9 mouse cellular contexts compared by ENCODE assay signal in the genomic region with DNA sequence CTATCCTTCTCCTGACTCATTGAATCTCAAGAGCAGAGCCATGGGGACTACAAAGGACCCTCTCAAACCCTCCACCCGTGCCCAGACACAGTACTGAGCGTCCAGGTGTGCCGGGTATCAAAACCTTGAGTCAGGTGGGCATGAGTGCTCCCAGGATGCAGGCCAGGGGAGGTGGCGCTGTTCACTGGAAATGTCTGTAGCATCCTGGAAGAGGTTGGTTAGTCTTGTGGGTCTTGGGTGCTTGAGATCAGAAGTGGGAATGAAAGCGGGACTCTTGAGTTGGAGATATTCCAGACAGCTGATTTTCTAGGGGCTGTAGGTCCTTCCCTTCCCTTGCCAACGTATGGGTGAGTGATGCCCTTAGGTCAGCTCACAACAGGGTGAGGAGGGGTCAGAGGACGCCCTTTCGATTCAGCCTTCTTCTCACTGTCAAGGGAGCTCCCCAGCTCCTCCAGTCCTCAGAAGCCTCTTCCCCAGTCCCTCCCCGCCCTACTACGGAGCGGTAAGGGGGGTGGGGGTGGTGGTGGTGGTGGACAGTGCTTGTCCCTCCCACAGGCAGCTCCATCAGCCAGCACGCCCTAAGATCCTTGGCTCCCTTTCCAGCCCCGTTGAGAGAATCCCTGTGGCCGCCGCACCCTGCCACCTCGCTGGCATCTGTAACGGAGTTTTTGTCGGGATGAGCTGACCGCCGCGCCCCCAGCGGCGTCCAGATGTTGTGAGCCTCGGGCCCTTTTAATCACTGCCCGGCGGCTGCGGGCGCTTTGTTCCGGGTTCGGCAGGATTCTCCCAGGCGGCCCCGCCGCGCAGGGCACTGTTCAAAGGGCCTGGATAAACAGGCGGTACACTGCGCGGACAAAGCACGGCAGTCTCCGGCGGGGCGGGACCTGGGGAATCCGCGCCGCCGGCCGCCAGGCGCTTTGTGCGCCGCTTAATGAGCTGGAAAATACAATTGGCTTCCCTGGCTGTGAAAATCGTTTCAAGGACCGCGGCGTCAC. TPM values are rescaled to one million over a fixed set of nuclear protein-coding genes. Genes with fewer than 3 reads are reported as not detected.
A peak's percentile ranks its signal among the peaks of the same experiment; 100 is the strongest.
DNase-seq lines count a peak whose midpoint lies in the region; ATAC-seq and TF ChIP-seq lines count a peak whose summit lies in the region.
"Had no signal": no experiment of that assay in that cellular context is flagged by ENCODE, and none has a peak within 500 bp of the region (broad histone marks: within the 10 kb centered on the region; RNA-seq: fewer than 3 reads in every experiment).

No protein-coding gene starts in this region.

- no peak for DNase-seq in heart, postnatal 36 days
- DNase-seq in heart, postnatal 0 days (ENCODE audit: low spot score) = no peak
- DNase-seq in urinary bladder, postnatal 25 days (ENCODE audit: low spot score) = no peak

- peak overlapping the region; percentile 4 for H3K9ac ChIP-seq in heart, embryonic 11.5 days (ENCODE audit: low read depth, low read length)
- peak overlapping the region; percentile 34; the same call in 1 of the 2 replicates for H3K9ac ChIP-seq in heart, postnatal 0 days (replicated peaks; ENCODE audit: low read depth, low read length)
- H3K9ac ChIP-seq in limb, embryonic 15.5 days = peak overlapping the region; percentile 23; the same call in 1 of the 2 replicates
- H3K9ac ChIP-seq in neural tube, embryonic 13.5 days = peak overlapping the region; percentile 87

- H3K36me3 ChIP-seq in heart, embryonic 11.5 days (ENCODE audit: control insufficient read depth, insufficient read depth, low read length) = no peaks in the 10 kb centered on the region
- no peaks in the 10 kb centered on the region for H3K36me3 ChIP-seq in heart, postnatal 0 days (replicated peaks; ENCODE audit: control insufficient read depth, insufficient read depth, low read length)
- H3K36me3 ChIP-seq in limb, embryonic 15.5 days = no peaks in the 10 kb centered on the region
- H3K36me3 ChIP-seq in neural tube, embryonic 13.5 days = no peaks in the 10 kb centered on the region

- no peak for TF ChIP-seq CTCF in heart, postnatal 0 days (IDR thresholded peaks at IDR 0.05; ENCODE audit: low read depth)

- 0 out of 2 replicates have a peak, but pooled peaks cover 3% of the 10 kb centered on the region for H3K4me1 ChIP-seq in heart, embryonic 11.5 days (ENCODE audit: control insufficient read depth, insufficient read depth, low read length)
- H3K4me1 ChIP-seq in heart, postnatal 0 days (ENCODE audit: control insufficient read depth, insufficient read depth) = peaks cover 4% of the 10 kb centered on the region; the same call in 1 of the 2 replicates
- peaks cover 21% of the 10 kb centered on the region for H3K4me1 ChIP-seq in limb, embryonic 15.5 days
- H3K4me1 ChIP-seq in neural tube, embryonic 13.5 days (replicated peaks) = peaks cover 59% of the 10 kb centered on the region

- intact Hi-C loops in heart, postnatal 36 days (cut with DNase I) = no loop called here

- 2% methylated on average over 53 of the region's 53 CpGs for whole genome bisulfite sequencing in heart, embryonic 11.5 days (ENCODE audit: insufficient replicate concordance)
- 3% methylated on average over 53 of the region's 53 CpGs for WGBS in heart, postnatal 0 days
- WGBS in limb, embryonic 15.5 days = 4% methylated on average over 53 of the region's 53 CpGs
- WGBS in neural tube, embryonic 13.5 days = 2% methylated on average over 53 of the region's 53 CpGs

- ATAC-seq in heart, embryonic 11.5 days (replicated peaks; ENCODE audit: insufficient number of reproducible peaks, low FRiP score, low TSS enrichment) = peak; percentile 43; the same call in 1 of the 2 replicates
- ATAC-seq in common myeloid progenitor, adult 5-6 weeks (replicated peaks; ENCODE audit: low read depth, poor library complexity, severe bottlenecking) = peak; percentile 34
- peak; percentile 40; the same call in 1 of the 2 replicates for ATAC-seq in heart, postnatal 0 days (ENCODE audit: insufficient read depth, low read depth)
- 0 out of 2 replicates have a peak, but pooled peaks have one; percentile 40 for ATAC-seq in limb, embryonic 15.5 days (ENCODE audit: insufficient number of reproducible peaks, low FRiP score, low TSS enrichment, low read depth)
- ATAC-seq in neural tube, embryonic 13.5 days (ENCODE audit: low read depth) = peak; percentile 78
- no peak for ATAC-seq in cerebellum, adult (ENCODE audit: insufficient number of reproducible peaks, low FRiP score, low TSS enrichment)

- no peaks in the 10 kb centered on the region for H3K9me3 ChIP-seq in heart, embryonic 11.5 days (replicated peaks; ENCODE audit: control insufficient read depth, low read length)
- 0 out of 2 replicates have a peak, but pooled peaks cover 4% of the 10 kb centered on the region for H3K9me3 ChIP-seq in heart, postnatal 0 days (replicated peaks; ENCODE audit: control insufficient read depth, low read length)
- no peaks in the 10 kb centered on the region for H3K9me3 ChIP-seq in limb, embryonic 15.5 days
- H3K9me3 ChIP-seq in neural tube, embryonic 13.5 days = no peaks in the 10 kb centered on the region

- H3K4me3 ChIP-seq in heart, embryonic 11.5 days (ENCODE audit: low read depth, low read length) = peak overlapping the region; percentile 52
- H3K4me3 ChIP-seq in heart, postnatal 0 days (ENCODE audit: low read depth, low read length) = peak overlapping the region; percentile 50
- peak overlapping the region; percentile 44 for H3K4me3 ChIP-seq in limb, embryonic 15.5 days
- H3K4me3 ChIP-seq in neural tube, embryonic 13.5 days = peak overlapping the region; percentile 49

- no peak for TF ChIP-seq EP300 in heart, postnatal 0 days (IDR thresholded peaks at IDR 0.05; ENCODE audit: low read depth)

- peak overlapping the region; percentile 87 for H3K4me2 ChIP-seq in heart, embryonic 11.5 days
- peak overlapping the region; percentile 75 for H3K4me2 ChIP-seq in heart, postnatal 0 days (ENCODE audit: low read depth, low read length)
- peak overlapping the region; percentile 86 for H3K4me2 ChIP-seq in limb, embryonic 15.5 days
- peak overlapping the region; percentile 70 for H3K4me2 ChIP-seq in neural tube, embryonic 13.5 days

- peaks cover 96% of the 10 kb centered on the region for H3K27me3 ChIP-seq in heart, embryonic 11.5 days (ENCODE audit: control insufficient read depth, insufficient read depth, low read length)
- peaks cover 90% of the 10 kb centered on the region for H3K27me3 ChIP-seq in heart, postnatal 0 days (ENCODE audit: control insufficient read depth, insufficient read depth, low read length)
- peaks cover 91% of the 10 kb centered on the region for H3K27me3 ChIP-seq in limb, embryonic 15.5 days
- peaks cover 20% of the 10 kb centered on the region for H3K27me3 ChIP-seq in neural tube, embryonic 13.5 days

- H3K27ac ChIP-seq in heart, embryonic 11.5 days (ENCODE audit: low read depth, low read length) = no peak overlapping the region
- no peak overlapping the region for H3K27ac ChIP-seq in heart, postnatal 0 days (ENCODE audit: low read depth)
- H3K27ac ChIP-seq in limb, embryonic 15.5 days = no peak overlapping the region
- peak overlapping the region; percentile 97 for H3K27ac ChIP-seq in neural tube, embryonic 13.5 days (replicated peaks)

RNA-seq across cellular contexts. Expression of gene Msx3, which starts 8.8 kb away (rescaled TPM):
- 0.14 TPM in 1 of 2 replicates, not detected in the other for polyA plus RNA-seq in heart, embryonic 11.5 days (2014; fragmentation: Nextera tagmentation; extraction: Ambion mirVana)
- not detected for total RNA-seq in heart, postnatal 36 days (2021)
- total RNA-seq in common myeloid progenitor, adult 5-6 weeks (2017) = not detected in 2 replicates
- not detected in 2 replicates for total RNA-seq in heart, postnatal 0 days (2014; rRNA removed; ENCODE audit: low replicate concordance)
- polyA plus RNA-seq in heart, postnatal 0 days (2015; fragmentation: Nextera tagmentation; extraction: Ambion mirVana) = not detected in 2 replicates
- not detected in 2 replicates for polyA plus RNA-seq in limb, embryonic 15.5 days (2015; fragmentation: Nextera tagmentation; extraction: Ambion mirVana)
- 18.1 and 23.3 TPM in 2 replicates for polyA plus RNA-seq in neural tube, embryonic 13.5 days (2015; fragmentation: Nextera tagmentation; extraction: Ambion mirVana)

RNA-seq across cellular contexts. Expression of gene Tubgcp2, which starts 21.2 kb away (rescaled TPM):
- polyA plus RNA-seq in heart, embryonic 11.5 days (2014; fragmentation: Nextera tagmentation; extraction: Ambion mirVana) = 37.3 and 42.1 TPM in 2 replicates
- 10 to 100 TPM; 26.9 to 34.4 TPM for total RNA-seq in heart, postnatal 36 days (2021)
- total RNA-seq in common myeloid progenitor, adult 5-6 weeks (2017) = 47.4 and 54.2 TPM in 2 replicates
- total RNA-seq in heart, postnatal 0 days (2014; rRNA removed; ENCODE audit: low replicate concordance) = 28.2 and 53.1 TPM in 2 replicates
- polyA plus RNA-seq in heart, postnatal 0 days (2015; fragmentation: Nextera tagmentation; extraction: Ambion mirVana) = 21.8 and 24.5 TPM in 2 replicates
- polyA plus RNA-seq in limb, embryonic 15.5 days (2015; fragmentation: Nextera tagmentation; extraction: Ambion mirVana) = 50.6 and 51.9 TPM in 2 replicates
- 51.4 and 51.7 TPM in 2 replicates for polyA plus RNA-seq in neural tube, embryonic 13.5 days (2015; fragmentation: Nextera tagmentation; extraction: Ambion mirVana)

RNA-seq across cellular contexts. Expression of gene Zfp511, which starts 21.5 kb away (rescaled TPM):
- polyA plus RNA-seq in heart, embryonic 11.5 days (2014; fragmentation: Nextera tagmentation; extraction: Ambion mirVana) = 31.9 and 34.3 TPM in 2 replicates
- 10 to 100 TPM; 10.1 to 12.4 TPM for total RNA-seq in heart, postnatal 36 days (2021)
- 21.7 and 23.6 TPM in 2 replicates for total RNA-seq in common myeloid progenitor, adult 5-6 weeks (2017)
- total RNA-seq in heart, postnatal 0 days (2014; rRNA removed; ENCODE audit: low replicate concordance) = 23.6 and 44.3 TPM in 2 replicates
- polyA plus RNA-seq in heart, postnatal 0 days (2015; fragmentation: Nextera tagmentation; extraction: Ambion mirVana) = 22.9 and 23.9 TPM in 2 replicates
- 36.9 and 37.2 TPM in 2 replicates for polyA plus RNA-seq in limb, embryonic 15.5 days (2015; fragmentation: Nextera tagmentation; extraction: Ambion mirVana)
- 50.7 and 55.5 TPM in 2 replicates for polyA plus RNA-seq in neural tube, embryonic 13.5 days (2015; fragmentation: Nextera tagmentation; extraction: Ambion mirVana)

RNA-seq across cellular contexts. Expression of gene Caly, which starts 24.6 kb away (rescaled TPM):
- polyA plus RNA-seq in heart, embryonic 11.5 days (2014; fragmentation: Nextera tagmentation; extraction: Ambion mirVana) = 0.24 and 0.54 TPM in 2 replicates
- not detected for total RNA-seq in heart, postnatal 36 days (2021)
- total RNA-seq in common myeloid progenitor, adult 5-6 weeks (2017) = not detected in 2 replicates
- 1.9 and 4.1 TPM in 2 replicates for total RNA-seq in heart, postnatal 0 days (2014; rRNA removed; ENCODE audit: low replicate concordance)
- 0.40 and 0.70 TPM in 2 replicates for polyA plus RNA-seq in heart, postnatal 0 days (2015; fragmentation: Nextera tagmentation; extraction: Ambion mirVana)
- polyA plus RNA-seq in limb, embryonic 15.5 days (2015; fragmentation: Nextera tagmentation; extraction: Ambion mirVana) = 0.55 and 1.2 TPM in 2 replicates
- polyA plus RNA-seq in neural tube, embryonic 13.5 days (2015; fragmentation: Nextera tagmentation; extraction: Ambion mirVana) = 95.9 and 99.9 TPM in 2 replicates

RNA-seq across cellular contexts. Expression of gene Prap1, which starts 35.5 kb away (rescaled TPM):
- not detected in 2 replicates for polyA plus RNA-seq in heart, embryonic 11.5 days (2014; fragmentation: Nextera tagmentation; extraction: Ambion mirVana)
- total RNA-seq in heart, postnatal 36 days (2021) = not detected
- total RNA-seq in common myeloid progenitor, adult 5-6 weeks (2017) = not detected in 2 replicates
- total RNA-seq in heart, postnatal 0 days (2014; rRNA removed; ENCODE audit: low replicate concordance) = not detected in 2 replicates
- polyA plus RNA-seq in heart, postnatal 0 days (2015; fragmentation: Nextera tagmentation; extraction: Ambion mirVana) = 0.27 and 0.33 TPM in 2 replicates
- polyA plus RNA-seq in limb, embryonic 15.5 days (2015; fragmentation: Nextera tagmentation; extraction: Ambion mirVana) = 0.41 TPM in 1 of 2 replicates, not detected in the other
- not detected in 2 replicates for polyA plus RNA-seq in neural tube, embryonic 13.5 days (2015; fragmentation: Nextera tagmentation; extraction: Ambion mirVana)
- total RNA-seq: left cerebral cortex, postnatal 10 days had no signal

Comparison
In these comparisons a context has a peak if more than half of its experiments do, and no peak if none do; other contexts are left out.
1. H3K9ac ChIP-seq: peak in every context shown above with its lines; median percentile 87 in neural tube, embryonic 13.5 days; 34 in heart, postnatal 0 days; 23 in limb, embryonic 15.5 days; 4 in heart, embryonic 11.5 days.
2. RNA of gene Msx3, which starts 8.8 kb away (polyA plus RNA-seq): 18.1 to 23.3 TPM in neural tube, embryonic 13.5 days; 0.14 TPM in heart, embryonic 11.5 days, not detected in limb, embryonic 15.5 days and not detected in heart, postnatal 0 days; every median in the first group is over 10 times any median in the second.
3. Peak in every context shown above with its lines, with median percentiles within 50 percentile points of each other: H3K4me2 ChIP-seq and H3K4me3 ChIP-seq.